Mouse (Mus musculus): Measurements from ENCODE around the gene Smarca2. TPM values are rescaled to one million over a fixed set of nuclear protein-coding genes. Genes with fewer than 3 reads are reported as not detected.

The Smarca2 gene
- polyA plus RNA-seq (2017; shearing (Covaris generic)) = 102 TPM

DNA sequence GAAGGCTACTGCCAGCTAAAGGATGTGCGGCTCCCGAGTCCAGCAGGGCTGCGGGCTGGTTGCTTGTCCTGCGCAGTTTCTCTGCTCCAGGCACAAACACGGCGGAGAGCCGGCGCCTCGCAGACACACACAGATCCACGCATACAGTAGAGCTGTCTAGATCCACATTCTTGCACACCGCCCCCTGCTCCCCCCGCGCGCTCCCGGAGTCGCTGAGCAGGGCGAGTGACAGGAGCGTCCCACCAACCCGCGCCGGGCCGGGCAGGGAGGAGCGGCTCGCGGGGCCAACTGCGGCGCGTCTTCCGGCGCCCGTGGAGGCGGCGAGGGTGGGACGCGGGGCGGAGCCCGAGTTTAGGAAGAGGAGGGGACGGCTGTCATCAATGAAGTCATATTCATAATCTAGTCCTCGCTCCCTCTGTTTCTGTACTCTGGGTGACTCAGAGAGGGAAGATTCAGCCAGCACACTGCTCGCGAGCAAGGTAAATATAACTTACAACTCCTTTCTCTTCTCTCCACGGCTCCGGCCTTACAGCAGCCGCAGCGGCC, at the start of gene Smarca2:
Gene Smarca2, plus strand, starts transcription at position 296 of the 546 bp plus-strand sequence.

